Mouse (Mus musculus) erythroblast, embryonic 14.5 days (primary cell): ENCODE results near the gene Ssmem1. TPM values are rescaled to one million over a fixed set of nuclear protein-coding genes. Genes with fewer than 3 reads are reported as not detected.

Experiments used
- H3K27me3 ChIP-seq: 2 replicates; pipeline ENCODE4 v1.6.1; 2012; ENCODE audit warnings: inconsistent platforms; ENCODE audit not compliant: control insufficient read depth
- H3K36me3 ChIP-seq: 2 replicates; pipeline ENCODE4 v1.6.1; 2012; ENCODE audit warnings: mild to moderate bottlenecking, inconsistent platforms; ENCODE audit not compliant: control insufficient read depth
- H3K4me1 ChIP-seq: 2 replicates; pipeline ENCODE4 v1.6.1; 2012; ENCODE audit warnings: inconsistent platforms; ENCODE audit not compliant: control insufficient read depth
- H3K4me3 ChIP-seq: replicated peaks from 2 replicates; pipeline ENCODE3; 2012; ENCODE audit warnings: moderate library complexity, mild to moderate bottlenecking, inconsistent platforms
- H3K9me3 ChIP-seq: 2 replicates; pipeline ENCODE4 v1.6.1; 2012; ENCODE audit warnings: low read length, inconsistent platforms, mixed read lengths; ENCODE audit not compliant: control insufficient read depth
- GATA1 ChIP-seq: IDR thresholded peaks from 2 replicates; pipeline ENCODE4 v1.6.1; 2012; ENCODE audit warnings: low read length, inconsistent platforms, mixed read lengths
- TAL1 ChIP-seq: IDR thresholded peaks from 3 replicates; pipeline ENCODE4 v1.6.1; 2012; ENCODE audit warnings: low read length, inconsistent platforms, mixed read lengths
- polyA plus RNA-seq: library from polyadenylated mRNA; stranded (reverse); fragments of >175 nt; gene quantifications from 2 replicates; pipeline ENCODE4 v1.2.3, GENCODE M21; 2012

Gene Ssmem1
- polyA plus RNA-seq, 1 experiment = not detected

DNA sequence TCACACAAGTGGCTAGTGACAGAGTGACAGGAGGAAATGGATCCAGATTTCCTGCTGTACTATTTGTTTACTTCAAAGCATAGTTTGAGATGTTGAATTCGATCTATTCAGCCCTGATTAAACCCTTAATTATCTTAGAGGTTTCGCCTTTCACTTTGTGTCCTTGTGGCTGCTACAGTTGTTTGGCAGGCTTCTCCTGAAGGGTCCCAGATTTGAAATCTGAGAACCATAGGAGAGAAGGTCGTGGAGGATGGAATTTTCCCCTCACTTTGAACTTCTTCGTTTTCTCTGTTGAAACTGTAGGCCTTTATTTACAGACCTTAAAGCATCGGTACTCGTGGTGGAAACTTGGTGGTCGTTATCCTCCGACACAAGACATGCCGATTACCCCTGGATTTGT is 4.6 kb downstream of the Ssmem1 start:
- Histone ChIP-seq H3K4me1 (peaks cover 15% of the 10 kb centered on the region), H3K27me3 (peaks cover 2% of the 10 kb centered on the region; the same call in 1 of the 2 replicates), H3K9me3 (no peaks in the 10 kb centered on the region), H3K36me3 (no peaks in the 10 kb centered on the region; the same call in 1 of the 2 replicates), H3K4me3 (no peak overlapping the region)
- TF ChIP-seq TAL1 (no peak), GATA1 (no peak)

GRCm38 (mm10) chr6:30520400-30520799 is 10.8 kb downstream of the Ssmem1 start:
- Histone ChIP-seq H3K27me3 (peaks cover 2% of the 10 kb centered on the region; the same call in 1 of the 2 replicates), H3K9me3 (no peaks in the 10 kb centered on the region), H3K4me3 (no peak overlapping the region), H3K4me1 (no peaks in the 10 kb centered on the region), H3K36me3 (no peaks in the 10 kb centered on the region)
- no peak for TF ChIP-seq TAL1
- TF ChIP-seq GATA1 = no peak

DNA sequence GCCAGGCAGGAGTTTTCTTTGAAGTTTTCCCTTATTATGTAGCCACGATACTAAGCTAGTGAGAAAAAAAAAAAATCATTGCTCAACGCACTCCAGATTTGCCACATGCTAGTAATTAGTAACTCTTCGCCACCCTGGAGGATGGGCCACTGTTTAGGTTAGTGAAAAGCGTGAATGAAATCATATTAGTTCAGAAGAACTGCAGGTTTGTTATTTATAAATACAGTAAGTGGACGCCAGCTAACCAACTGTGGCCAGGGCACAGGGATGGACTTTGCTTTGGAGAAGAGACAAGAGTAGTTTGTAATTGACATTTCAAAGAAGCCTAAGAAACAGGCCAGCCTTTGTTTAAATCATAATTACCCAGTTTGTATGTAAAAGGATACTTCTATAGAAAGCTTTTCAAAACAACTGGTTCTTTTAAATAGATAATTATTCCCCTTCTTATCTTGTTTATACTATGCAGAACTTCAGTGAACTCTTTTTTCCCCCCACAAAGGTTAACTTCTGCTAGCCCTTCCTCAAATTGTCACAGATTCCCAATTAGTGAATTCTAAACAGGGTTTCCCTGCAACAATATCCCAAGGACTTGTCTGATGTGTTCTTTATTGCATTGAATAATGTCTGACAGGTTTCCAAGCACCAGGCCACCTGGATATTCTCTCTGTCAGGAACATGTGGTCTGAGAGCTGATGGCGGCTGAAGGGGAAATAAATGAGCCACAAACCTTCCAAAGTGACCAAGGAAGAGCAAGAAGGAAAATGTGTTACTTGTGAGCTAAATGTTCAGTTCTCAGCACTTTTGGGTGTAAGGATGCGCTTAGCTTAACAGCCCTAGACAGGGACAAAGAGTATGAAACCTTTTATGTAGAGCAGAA is 16.0 kb downstream of the Ssmem1 start:
- Histone ChIP-seq H3K4me1 (no peaks in the 10 kb centered on the region), H3K36me3 (no peaks in the 10 kb centered on the region), H3K9me3 (no peaks in the 10 kb centered on the region), H3K4me3 (no peak overlapping the region), H3K27me3 (peaks cover 14% of the 10 kb centered on the region)
- TF ChIP-seq GATA1 (no peak), TAL1 (no peak)

- Histone ChIP-seq H3K27me3 (peaks cover 14% of the 10 kb centered on the region), H3K36me3 (no peaks in the 10 kb centered on the region), H3K4me3 (no peak overlapping the region), H3K9me3 (no peaks in the 10 kb centered on the region), H3K4me1 (no peaks in the 10 kb centered on the region)
- no peak for TF ChIP-seq TAL1
- no peak for TF ChIP-seq GATA1
Measured at GRCm38 (mm10) chr6:30526586-30527515, 17.2 kb downstream of the Ssmem1 start.

DNA sequence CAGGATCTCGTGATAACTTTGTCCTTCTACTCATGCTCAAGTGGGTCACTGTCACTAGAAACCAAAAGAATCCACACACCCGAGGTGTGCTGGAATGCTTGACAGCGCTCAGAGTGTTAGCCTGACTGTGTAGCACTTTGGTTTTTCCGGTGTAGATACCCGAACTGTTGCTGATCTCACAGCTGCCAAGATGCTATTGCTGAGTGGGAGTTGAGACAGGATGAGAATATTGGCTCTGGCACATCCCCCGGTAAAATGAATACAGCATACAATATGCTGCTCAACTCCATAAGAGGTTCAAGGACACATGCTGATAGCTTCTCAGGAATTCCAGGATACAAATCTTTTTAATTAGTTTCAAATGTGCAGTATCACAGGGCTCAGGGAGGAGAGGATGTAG is 19.2 kb downstream of the Ssmem1 start:
- no peaks in the 10 kb centered on the region for H3K9me3 ChIP-seq
- no peaks in the 10 kb centered on the region for H3K4me1 ChIP-seq
- H3K27me3 ChIP-seq = peaks cover 14% of the 10 kb centered on the region
- H3K36me3 ChIP-seq = no peaks in the 10 kb centered on the region
- TF ChIP-seq GATA1 (no peak), TAL1 (no peak)
- no peak overlapping the region for H3K4me3 ChIP-seq

DNA sequence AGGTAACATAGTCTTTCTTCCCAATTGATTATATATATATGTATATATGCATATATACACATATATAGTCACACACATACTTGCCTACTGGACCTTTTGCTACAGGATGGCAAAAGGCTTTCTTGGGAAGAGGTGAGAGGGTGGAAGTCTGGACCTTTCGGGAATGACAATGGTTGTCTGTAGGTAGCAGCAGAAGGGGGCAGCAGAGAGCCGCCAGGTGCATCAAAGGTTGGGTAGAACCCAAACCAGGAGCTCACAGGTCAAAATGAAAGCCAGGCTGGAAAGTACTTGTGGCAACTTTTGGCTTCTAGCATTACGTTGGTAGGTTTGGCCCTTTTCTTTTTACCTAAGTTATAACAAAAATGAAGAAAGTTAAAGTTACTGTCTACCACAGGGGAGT is 25.7 kb downstream of the Ssmem1 start:
- Histone ChIP-seq H3K4me3 (no peak overlapping the region), H3K27me3 (no peaks in the 10 kb centered on the region), H3K9me3 (no peaks in the 10 kb centered on the region), H3K36me3 (no peaks in the 10 kb centered on the region), H3K4me1 (no peaks in the 10 kb centered on the region)
- TF ChIP-seq TAL1 = no peak
- TF ChIP-seq GATA1 = no peak

DNA sequence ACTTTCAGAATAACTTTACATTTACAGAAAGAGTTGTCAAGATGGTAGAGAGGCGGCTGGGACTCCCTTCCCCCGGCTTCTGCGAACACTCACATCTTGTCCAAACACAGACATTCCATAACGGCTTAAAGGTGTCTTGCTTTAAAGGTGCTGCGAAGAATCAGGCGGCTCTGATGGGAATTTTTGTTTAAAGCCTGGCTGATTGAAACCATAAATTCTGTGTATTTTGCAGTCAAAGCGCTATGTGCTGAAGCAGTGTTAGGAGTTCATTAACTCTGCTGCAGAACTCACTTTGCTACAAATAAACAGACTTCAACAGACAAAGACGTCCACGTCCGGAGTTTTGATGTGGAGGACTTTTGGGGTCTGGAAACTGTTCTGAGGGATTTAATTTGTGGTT is 28.6 kb downstream of the Ssmem1 start:
- TF ChIP-seq GATA1 (no peak), TAL1 (no peak)
- Histone ChIP-seq H3K27me3 (peaks cover 11% of the 10 kb centered on the region), H3K36me3 (no peaks in the 10 kb centered on the region), H3K4me3 (no peak overlapping the region), H3K4me1 (no peaks in the 10 kb centered on the region), H3K9me3 (no peaks in the 10 kb centered on the region)

DNA sequence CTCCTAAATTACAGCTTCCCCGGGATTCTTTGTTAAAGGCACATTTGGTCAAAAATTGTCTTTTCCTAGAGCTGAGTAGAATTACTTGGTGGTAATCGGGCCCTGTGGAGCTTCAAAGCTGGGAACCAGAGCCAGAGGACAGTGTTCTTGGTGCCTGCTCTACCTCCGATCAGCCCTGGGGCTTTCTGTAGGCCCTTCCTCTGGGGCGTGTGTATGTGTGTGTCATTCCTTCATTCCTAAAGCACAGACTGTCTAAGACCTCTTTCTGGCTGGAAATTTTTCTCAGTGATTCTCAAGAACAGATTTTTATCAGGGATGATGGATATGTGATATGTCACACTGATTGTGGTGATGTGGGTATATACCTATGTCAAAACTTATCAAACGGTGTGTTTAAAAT is 29.2 kb downstream of the Ssmem1 start:
- Histone ChIP-seq H3K27me3 (peaks cover 16% of the 10 kb centered on the region), H3K4me3 (no peak overlapping the region), H3K9me3 (no peaks in the 10 kb centered on the region), H3K4me1 (no peaks in the 10 kb centered on the region), H3K36me3 (no peaks in the 10 kb centered on the region)
- TF ChIP-seq TAL1 = no peak
- no peak for TF ChIP-seq GATA1

DNA sequence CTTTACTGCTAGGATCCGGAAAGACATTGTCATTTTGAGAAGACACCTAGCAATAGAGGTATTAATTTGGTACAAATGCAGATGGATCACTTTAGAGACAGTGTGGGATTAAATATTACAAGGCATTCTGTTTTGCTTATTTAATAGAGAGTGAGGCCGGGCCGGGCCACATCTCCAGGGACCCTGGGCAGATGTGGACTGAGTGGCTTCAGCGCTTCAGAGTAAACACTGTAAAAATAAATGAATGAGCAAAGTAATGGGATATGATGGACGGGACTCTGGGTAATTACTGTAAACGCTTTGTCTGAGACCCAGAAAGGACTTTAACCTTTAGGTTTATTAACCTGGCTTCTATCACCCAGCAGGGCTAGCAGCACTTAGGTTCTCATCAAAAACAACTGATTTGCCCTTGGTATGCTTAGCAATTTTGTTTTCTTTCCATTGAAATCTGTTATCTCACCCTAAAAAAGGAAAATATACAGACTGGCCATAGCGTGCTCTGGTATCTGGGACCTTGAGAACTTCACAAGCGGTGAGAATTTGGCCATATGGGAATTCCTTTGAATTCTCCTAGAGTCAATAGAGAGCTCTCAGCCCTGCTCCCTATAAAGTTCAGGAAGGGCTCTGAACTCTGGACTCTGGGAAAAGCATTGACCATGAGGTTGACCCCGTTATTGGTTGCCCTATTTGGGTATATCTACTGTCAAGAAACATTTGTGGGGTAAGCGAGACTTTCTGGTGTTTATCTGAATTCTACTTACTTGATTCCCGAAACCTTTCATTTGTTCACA is 31.6 kb downstream of the Ssmem1 start, which contains the start of gene Cpa2:
TSS of gene Cpa2 (plus strand) at position 574 of the 791 bp plus-strand sequence.
- H3K4me1 ChIP-seq = no peaks in the 10 kb centered on the region

More for the DNA sequence above, 31.6 kb downstream of the Ssmem1 start, which contains the start of gene Cpa2:
- TF ChIP-seq GATA1 = no peak
- no peak for TF ChIP-seq TAL1
- Histone ChIP-seq H3K27me3 (peaks cover 38% of the 10 kb centered on the region), H3K36me3 (no peaks in the 10 kb centered on the region), H3K4me3 (no peak within 1 kb of the TSS), H3K9me3 (no peaks in the 10 kb centered on the region)
